Mouse (Mus musculus): Measurements from ENCODE around the gene Sorcs2. TPM values are rescaled to one million over a fixed set of nuclear protein-coding genes. Genes with fewer than 3 reads are reported as not detected.
A peak's percentile ranks its signal among the peaks of the same experiment; 100 is the strongest.

Gene Sorcs2
- total RNA-seq, 2 experiments from 2014 or later: not detected

DNA sequence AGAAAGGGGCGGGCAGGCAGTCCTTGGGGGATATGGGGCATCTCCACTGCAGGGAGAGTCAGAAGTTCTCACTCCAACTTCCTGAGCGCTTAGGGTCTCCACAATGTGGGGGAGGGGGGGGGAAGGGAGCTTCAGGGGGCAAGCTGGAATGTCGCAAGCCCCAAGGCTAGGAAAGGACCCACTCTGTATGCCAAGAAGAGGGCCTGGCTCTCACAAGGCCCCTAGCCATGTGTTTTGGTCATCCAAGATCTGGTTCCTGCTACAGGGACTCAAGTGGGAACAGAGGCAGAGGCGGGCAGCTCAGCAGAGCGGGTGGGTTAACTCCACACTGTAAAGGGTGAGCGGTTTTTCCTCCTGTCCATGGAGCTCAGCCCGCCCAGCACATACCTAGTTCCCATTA is 37.6 kb downstream of the Sorcs2 start:
- no peak for ATAC-seq (replicated peaks; ENCODE audit: poor library complexity)

DNA sequence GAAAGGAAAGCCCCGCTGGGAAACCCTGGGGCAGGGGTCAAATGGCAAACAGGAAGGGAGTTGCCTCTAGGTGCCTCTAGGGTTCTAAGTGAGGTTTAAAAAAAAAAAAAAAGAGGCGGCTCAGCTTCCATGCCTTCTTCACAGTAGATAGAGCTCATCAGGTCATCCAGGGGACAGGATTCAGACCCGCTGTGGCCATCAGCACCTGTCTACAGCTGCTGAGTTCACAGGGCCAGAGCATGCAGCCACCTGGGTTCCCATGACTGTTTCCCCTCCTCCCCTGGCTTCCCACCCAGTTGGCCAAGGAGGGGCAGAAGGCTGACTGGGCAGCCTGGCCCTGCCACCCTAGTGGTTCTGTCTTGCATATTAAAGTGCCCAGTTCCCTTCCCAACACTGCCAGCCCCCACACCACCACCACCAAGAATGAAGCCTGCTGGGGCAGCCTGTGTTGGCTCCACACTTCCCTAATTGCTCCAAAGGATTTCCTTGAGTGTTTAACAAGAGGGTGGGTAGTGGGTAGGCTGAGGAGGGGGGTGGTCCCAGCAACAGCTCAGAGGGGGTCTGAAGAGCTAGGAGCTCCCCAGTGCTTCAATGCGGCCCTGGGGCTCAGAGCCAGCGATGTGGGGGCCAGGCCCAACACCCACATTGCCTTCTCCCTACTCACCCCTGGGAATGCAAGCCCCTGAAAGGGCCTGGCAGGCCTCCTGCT is 38.2 kb downstream of the Sorcs2 start:
- no peak for ATAC-seq (replicated peaks; ENCODE audit: poor library complexity)

DNA sequence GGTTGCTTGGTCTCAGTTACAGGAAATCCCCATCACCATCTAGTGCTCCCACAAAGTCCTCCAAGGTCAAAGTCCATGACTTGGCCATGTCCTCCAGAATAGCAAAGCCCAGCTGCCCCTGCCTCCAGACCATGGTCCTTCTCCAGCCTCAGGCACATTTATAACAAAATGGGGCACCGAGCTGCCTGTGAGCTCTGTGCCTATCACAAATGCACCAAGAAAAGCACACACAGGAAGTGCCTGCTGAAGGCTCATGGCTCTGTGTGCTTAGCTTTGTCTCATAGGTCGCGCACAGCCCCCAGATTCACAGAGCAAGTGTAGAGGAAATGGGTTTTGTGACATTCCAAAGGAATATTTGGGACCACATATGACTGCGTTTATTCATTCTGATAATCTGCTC is 39.8 kb downstream of the Sorcs2 start:
- ATAC-seq (replicated peaks; ENCODE audit: poor library complexity): no peak

DNA sequence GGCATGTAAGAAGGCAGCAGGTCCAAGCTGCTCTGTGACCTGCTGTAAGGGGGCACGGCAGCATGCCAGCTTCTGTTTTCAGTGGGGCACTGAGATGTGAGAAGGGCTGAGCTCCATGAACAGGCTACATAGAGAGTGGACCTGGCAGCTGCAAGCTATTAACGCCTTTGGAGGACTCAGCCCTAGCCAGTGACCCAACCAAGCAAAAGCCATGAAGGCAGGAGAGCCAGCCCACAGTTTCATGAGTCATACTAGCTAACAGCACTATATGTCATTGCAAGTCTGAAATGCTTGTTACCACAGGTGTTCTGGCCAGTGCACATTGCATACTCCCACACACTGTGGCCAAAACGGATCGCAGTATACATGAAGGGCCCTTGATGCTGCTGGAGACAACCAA is 41.3 kb downstream of the Sorcs2 start:
- ATAC-seq (replicated peaks; ENCODE audit: poor library complexity): no peak

DNA sequence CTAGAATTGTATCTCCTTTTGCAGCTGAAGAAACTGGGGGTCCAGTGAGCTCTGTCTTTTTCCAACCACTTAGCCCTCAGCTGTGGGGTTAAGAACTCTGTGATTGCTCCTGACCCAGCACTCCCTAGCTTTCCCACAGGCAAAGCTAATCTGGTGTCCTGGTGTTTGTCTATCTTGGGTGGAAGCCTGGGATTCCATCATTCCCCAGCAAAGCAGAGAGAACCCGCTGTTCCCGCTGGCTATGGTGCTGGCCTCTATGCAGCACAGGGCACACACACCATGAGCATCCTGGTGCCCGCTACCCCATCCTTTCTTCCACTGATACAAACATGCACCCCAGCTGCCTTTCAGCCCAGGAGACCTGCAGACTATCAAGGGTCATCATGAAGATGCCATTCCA is 42.3 kb downstream of the Sorcs2 start:
- ATAC-seq (replicated peaks; ENCODE audit: poor library complexity): no peak

DNA sequence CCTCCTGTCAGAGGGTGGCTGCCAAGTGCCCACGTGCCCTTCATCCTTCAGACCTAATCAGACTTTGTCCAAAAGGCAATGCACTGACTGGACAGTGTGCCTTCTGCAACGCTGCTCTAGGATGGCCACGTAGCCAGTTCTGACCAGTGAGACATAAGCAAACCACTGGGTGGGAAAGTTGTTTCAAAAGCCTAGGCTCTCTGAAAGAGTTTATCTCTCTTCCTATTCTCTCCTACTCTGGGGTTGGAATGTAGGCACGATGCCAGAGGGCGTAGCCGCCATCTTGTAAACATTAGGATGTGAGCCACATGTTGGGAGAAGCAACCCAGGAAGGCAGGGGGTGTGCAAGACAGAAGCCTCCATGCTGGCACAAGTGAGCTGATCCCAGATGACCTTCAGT is 44.3 kb downstream of the Sorcs2 start:
- ATAC-seq (replicated peaks; ENCODE audit: poor library complexity): no peak

DNA sequence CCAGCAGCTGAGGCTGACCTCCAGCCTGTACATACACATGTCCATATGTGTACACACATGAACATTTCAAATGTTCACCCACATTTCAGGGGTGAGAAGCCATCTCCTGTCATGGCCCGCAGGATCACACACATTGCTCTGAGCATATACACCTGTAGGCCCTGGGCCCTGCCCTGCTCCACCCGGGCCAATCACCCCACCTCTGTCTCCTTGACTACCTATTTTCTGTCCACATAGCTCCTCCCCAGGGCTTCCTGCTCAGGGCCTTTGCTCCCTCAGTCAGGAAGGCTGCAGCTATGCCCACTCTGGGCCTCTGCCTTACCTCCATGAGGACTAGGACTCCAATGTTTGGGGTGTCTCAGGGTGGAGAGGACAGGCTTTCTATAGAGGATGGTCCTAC is 44.7 kb downstream of the Sorcs2 start:
- no peak for ATAC-seq (replicated peaks; ENCODE audit: poor library complexity)

DNA sequence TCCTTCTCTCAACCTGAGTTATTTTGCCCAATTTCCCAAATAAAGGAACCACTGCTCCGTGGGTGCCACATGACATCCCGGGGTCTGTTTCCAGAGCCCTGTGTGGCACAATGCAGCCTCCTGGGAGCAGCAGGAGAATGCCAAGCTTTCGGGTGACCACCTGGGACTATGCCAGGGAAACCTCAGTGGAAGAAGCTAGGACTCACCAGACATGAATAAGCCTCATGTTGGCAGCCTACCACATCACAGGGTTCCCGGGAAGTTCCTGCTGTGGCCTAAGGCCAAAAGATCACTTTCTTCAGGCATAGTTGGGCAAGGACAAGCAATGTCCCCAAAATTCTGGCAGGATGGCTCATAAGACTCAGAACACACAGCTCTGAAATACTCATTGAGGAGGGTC is 51.2 kb downstream of the Sorcs2 start:
- no peak for ATAC-seq (replicated peaks; ENCODE audit: poor library complexity)

DNA sequence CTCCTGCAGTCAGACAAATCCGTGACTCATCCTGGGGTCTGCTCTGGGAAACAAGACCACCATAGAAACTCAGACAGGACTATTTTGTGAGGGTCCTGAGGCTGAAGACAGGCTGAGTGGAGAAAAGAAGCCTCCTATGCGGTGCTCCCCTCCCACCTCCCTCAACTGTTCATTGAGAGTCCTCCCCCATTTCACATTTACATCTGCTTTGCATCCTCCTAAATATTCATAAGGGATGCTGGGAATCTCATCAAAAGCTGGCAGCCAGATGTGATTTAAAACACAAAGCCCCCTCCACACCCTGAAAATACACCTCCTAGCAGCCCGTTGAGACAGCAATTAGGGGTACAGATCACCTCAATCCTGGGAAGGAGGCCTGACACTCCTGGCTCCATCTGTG is 58.7 kb downstream of the Sorcs2 start:
- no peak for ATAC-seq (replicated peaks; ENCODE audit: poor library complexity)

DNA sequence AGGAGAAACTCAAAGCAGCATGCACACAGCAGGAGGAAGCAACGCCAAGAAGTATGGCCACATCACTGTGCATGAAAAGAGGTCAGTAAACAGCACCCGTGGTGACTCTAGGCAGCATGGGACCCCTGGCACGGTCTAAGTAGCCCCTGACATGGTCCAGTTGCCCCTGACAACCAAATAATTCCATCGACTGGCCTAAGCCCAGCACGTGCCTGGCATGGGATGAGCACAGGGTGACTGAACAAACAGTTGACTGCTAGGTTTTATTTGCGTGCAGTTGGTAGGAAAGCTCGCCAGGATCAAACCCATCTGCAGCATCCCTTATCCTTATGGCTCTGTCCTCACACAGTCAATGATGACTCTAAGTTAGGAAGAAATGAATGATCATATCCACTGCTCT is 61.7 kb downstream of the Sorcs2 start:
- ATAC-seq (replicated peaks; ENCODE audit: poor library complexity): no peak

DNA sequence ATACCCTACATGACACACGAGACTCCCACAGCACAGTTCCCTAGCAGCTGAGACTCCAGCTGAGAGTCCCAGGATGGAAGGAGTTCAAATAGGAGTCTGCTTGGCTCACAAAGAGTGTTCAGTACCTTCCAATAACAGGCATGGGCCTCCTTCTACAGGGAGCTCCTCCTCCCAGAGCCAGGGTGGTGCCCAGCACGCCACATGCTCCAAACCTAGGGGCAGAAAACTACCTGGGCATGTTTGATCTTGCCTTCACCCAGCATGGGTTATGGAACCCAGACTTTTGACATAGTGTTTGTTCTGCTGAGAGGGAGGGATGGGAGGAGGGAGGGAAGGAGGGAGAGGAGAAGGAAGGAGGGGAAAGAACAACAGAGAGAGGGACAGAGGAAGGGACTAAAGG is 62.3 kb downstream of the Sorcs2 start:
- ATAC-seq (replicated peaks; ENCODE audit: poor library complexity): no peak

DNA sequence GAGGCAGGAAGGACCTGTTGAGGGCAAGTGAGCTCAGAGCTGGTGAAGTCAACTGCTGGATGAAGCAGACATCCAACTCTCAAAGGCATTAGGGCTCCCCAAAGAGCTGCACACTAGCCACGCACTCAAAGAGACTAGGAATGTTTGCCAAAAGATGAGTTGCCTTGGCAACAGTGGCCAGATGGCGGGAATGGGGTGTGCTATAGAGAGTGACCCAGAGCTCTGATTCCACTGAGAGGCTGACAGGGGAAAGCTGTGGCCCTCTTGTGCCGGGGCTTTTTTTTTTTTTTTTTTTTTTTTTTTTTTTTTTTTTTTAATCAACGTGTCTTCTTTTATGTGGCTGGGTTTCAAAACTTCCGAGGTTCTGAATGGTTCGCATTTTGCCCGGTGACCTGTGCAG is 63.7 kb downstream of the Sorcs2 start:
- ATAC-seq (replicated peaks; ENCODE audit: poor library complexity): no peak

DNA sequence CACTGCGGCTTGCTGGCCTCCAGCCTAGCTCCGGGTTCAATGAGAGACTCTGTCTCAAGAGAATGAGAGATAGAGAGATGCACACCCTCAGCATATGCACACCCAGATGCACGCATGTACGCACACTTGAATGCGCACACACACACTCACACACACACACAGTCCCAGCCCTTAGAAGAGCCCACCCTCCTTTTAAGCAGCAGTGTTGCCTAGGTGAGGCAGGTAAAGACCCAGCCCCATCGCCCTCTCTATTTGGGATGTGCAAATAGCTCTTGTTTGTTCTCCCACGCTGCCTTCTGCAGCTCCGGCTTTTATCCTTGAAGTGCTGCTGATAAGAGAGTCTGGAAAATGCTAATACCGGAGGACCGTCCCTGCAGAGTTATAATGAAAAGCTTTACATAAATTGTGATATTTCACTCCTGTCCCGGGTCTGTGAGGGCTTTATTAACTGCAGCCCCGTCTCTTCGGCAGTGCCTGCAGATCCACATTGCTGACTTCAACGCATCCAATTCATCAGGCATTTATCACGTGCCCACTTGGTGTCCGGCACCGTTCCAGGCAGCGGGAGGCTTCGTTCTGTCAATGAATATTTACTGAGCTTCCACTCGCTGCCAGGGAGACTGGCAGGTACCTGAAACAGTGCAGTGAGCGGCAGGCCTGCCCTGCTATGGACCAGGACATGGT is 67.3 kb downstream of the Sorcs2 start:
- ATAC-seq (replicated peaks; ENCODE audit: poor library complexity): no peak

DNA sequence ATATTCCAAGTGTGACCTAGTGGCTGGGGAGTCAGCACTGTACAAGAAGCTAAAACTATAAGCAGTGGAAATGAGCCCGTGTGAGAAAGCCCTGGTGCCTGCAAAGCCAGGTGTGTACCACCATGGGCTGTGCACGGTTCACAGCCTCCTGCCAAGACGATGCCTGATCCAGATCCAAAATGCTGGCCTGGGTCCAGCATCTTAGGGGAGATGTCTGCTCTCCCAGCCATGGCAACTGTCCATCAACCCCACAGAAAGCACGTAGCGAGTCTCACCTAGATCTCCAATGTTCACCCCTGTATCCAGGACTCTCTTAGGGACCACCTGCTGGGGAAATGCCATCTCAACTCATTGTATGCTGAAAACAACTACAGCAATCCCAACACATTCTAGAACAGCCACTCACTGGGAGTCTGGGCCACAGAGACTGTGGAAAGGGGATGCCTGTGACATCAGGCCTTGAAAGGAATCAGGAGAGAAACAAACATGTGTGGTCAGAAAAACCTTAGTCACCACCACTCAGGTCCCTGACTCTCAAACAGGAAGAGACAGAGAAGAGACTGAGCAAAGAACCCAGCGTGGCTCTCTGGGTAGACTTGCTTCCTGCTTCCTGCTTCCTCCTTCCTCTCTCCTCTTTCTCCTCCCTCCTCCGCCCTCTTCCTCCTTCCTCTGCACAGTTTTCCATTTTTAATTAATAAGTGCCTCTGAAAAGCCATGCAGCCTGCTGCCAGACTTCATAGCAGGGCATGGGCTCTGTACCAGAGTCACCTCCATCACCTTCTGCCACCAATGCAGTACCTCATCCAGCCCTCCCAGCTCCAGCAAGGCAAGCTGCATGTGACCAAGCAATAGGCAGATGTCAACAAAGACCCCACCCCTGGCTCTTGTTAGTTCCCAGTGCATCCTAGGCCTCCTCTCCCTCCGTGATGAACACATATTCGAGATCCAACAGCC is 71.6 kb downstream of the Sorcs2 start:
- ATAC-seq (replicated peaks; ENCODE audit: poor library complexity): 0 out of 2 replicates have a peak, but pooled peaks have one; percentile 23

DNA sequence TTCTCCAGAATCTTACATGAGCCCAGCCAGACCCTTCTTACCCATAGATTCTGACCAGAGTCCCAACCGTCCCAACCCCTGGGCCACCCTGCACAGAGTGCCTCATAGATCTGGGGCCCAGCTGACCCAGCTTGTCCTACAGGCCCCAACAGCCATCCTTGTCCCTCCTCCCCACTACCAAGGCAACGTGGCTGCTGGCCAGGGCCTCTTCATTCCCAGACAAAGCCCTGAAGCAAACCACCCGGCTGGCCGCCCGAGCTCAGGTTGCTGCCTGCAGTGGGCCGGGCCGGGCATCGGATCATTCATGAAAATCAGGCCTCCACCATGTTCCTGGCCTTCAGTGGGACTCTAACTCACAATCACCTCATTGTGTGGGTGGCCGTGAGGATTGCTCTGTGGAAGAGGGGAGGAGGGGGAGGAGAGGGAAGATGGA is 73.8 kb downstream of the Sorcs2 start:
- ATAC-seq (replicated peaks; ENCODE audit: poor library complexity): no peak

DNA sequence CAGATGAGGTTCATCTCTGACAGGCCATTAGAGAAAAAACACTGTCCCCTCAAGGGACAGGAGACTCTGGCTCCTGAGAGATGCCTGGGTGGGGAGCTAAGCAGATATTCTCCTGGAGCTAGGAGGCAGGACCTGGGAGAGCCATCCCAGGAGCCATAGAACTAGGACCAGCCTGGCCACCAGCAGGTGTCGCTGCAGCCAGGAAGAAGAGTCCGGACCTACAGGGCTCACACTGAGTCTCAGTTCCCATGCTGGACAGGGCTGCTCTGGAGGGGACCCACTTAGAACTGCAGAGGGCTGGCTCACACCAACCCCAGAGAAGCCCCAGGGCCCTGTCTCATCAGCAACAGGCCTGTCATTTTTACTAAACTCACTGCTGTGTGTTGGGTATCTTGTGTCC is 74.4 kb downstream of the Sorcs2 start:
- peak; percentile 73 for ATAC-seq (replicated peaks; ENCODE audit: poor library complexity)

DNA sequence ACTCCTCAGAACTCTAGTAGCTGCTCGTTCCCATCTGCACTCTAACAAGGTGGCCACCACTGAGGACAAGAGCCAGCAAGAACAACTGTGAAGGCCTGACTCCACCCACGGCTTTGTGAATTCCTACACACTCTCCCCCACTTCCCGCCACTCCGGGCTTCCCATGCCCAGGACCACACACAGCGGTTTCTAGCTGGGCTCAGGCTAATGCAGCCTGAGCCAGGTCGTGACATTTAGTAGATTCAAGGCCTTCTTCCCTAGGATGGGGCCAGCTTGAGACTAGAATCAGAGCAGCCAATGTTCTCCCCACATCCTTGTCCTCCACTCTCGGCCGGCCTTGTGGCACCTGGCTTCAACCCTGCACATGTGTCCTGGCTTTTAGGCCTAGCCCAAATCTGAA is 76.4 kb downstream of the Sorcs2 start:
- ATAC-seq (replicated peaks; ENCODE audit: poor library complexity): no peak

DNA sequence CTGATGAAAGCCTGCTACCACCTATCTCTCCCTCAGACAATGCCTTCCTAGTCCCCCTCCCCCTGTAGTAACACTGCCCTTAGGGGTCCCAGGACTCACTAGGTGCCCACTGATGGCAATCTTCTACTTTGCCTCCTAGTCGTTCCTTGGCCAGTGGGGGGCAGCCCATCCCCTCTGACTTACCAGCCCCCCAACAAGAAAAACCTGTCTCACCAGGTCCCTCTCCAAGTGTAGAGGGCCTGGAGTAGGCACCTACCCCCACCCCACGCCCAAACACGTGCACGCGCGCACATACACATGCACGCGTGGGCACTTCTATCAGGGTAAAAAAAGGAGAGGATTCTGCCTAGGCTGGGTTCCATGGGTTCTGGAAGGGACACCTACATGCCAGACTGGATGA is 77.3 kb downstream of the Sorcs2 start:
- ATAC-seq (replicated peaks; ENCODE audit: poor library complexity): no peak

DNA sequence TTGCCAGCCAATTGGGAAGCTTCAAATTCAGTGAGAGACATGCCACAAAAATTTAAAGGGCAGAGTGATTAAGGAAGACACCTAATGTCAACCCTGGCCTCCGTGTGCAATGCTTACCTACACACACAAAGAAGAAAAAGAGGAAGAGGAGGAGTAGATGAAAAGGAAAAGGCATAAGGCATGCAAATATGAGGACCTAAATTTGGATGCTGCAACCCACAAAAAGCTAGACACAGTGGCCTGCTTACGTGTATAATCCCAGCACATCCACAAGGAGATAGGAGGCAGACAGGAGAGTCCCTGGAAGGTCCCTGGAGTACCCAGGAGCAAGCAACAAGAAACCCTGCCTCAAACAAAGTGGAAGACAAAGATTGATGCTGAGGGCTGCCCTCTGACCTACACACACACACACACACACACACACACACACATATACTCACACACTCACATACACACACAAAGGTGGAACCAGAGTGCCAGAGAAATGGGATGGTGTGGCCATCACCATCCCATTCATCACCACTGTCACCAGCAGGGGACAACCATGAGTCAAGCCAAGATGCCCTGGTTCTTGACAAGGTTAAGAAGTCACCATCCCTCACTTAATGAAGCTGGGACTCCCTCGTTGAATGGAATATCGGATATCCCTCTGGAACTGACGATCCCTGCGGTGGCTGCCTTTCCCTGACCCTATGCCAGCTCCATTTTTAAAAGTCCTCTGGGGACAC is 80.1 kb downstream of the Sorcs2 start:
- no peak for ATAC-seq (replicated peaks; ENCODE audit: poor library complexity)

DNA sequence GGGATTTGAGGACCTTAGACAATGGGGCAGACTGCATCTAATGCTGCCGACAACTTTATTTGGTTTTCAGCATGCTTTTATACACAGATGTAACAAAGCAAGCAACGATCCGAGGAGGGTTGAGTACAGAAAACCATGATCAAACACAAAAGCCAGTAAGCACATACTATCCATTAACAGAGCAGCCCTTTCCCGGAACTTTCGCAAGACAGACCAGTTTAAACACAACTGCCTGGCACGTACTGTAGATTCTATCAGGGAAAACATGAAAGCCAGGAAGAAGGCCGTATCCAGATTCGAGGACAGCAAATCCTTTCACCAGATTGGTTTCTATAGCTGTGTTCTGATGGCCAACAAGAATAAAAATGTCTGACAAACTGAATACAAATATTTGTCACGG is 82.8 kb downstream of the Sorcs2 start:
- no peak for ATAC-seq (replicated peaks; ENCODE audit: poor library complexity)

Data from megakaryocyte progenitor cell, adult 5-6 weeks (primary cell).